Comparison of ENCODE assay signal across 13 mouse cellular contexts in genomic region chr7:113768174-113768935, GRCm38 (mm10). TPM values are rescaled to one million over a fixed set of nuclear protein-coding genes. Genes with fewer than 3 reads are reported as not detected.
DNase-seq lines count a peak whose midpoint lies in the region; ATAC-seq and TF ChIP-seq lines count a peak whose summit lies in the region.
"Had no signal": no experiment of that assay in that cellular context is flagged by ENCODE, and none has a peak within 500 bp of the region (broad histone marks: within the 10 kb centered on the region; RNA-seq: fewer than 3 reads in every experiment).

No protein-coding gene starts in this region.

- H3K4me2 ChIP-seq in hindbrain, embryonic 11.5 days (replicated peaks; ENCODE audit: low read depth, low read length) = no peak overlapping the region
- H3K4me2 ChIP-seq in neural tube, embryonic 12.5 days (replicated peaks) = peak overlapping the region; percentile 95
- H3K4me2 ChIP-seq: liver, embryonic 11.5 days had no signal

- H3K27me3 ChIP-seq in heart, adult 2 months (ENCODE audit: control insufficient read depth, insufficient read depth, low read length) = peaks cover 3% of the 10 kb centered on the region; the same call in 1 of the 2 replicates
- H3K27me3 ChIP-seq in hindbrain, embryonic 11.5 days (ENCODE audit: control insufficient read depth, insufficient read depth, low read length) = peaks cover 30% of the 10 kb centered on the region
- H3K27me3 ChIP-seq in neural tube, embryonic 12.5 days (replicated peaks) = peaks cover 40% of the 10 kb centered on the region

- ATAC-seq in hindbrain, embryonic 11.5 days (ENCODE audit: low FRiP score) = no peak
- ATAC-seq in neural tube, embryonic 12.5 days (ENCODE audit: low FRiP score, low read depth) = no peak
- no peak for ATAC-seq in megakaryocyte-erythroid progenitor cell, adult 5-6 weeks (replicated peaks; ENCODE audit: low FRiP score, low TSS enrichment, poor library complexity, severe bottlenecking)

- H3K79me2 ChIP-seq in heart, adult 2 months (replicated peaks; ENCODE audit: control insufficient read depth, insufficient read depth, low read length) = no peaks in the 10 kb centered on the region

- WGBS in heart, adult 2 months = 62% methylated on average over 6 of the region's 6 CpGs
- WGBS in lung, adult 2 months = 51% methylated on average over 6 of the region's 6 CpGs
- 61% methylated on average over 6 of the region's 6 CpGs for WGBS in hindbrain, embryonic 11.5 days
- WGBS in neural tube, embryonic 12.5 days = 67% methylated on average over 6 of the region's 6 CpGs

- peaks cover 3% of the 10 kb centered on the region; the same call in 1 of the 2 replicates for H3K4me1 ChIP-seq in heart, adult 2 months (ENCODE audit: control insufficient read depth, insufficient read depth, low read length)
- H3K4me1 ChIP-seq in lung, adult 2 months (ENCODE audit: control insufficient read depth, insufficient read depth, low read length) = no peaks in the 10 kb centered on the region
- H3K4me1 ChIP-seq in hindbrain, embryonic 11.5 days (replicated peaks; ENCODE audit: control insufficient read depth, insufficient read depth, low read length) = peaks cover 3% of the 10 kb centered on the region; the same call in 1 of the 2 replicates
- H3K4me1 ChIP-seq in neural tube, embryonic 12.5 days = peaks cover 18% of the 10 kb centered on the region; the same call in 1 of the 2 replicates

- no peak overlapping the region for H3K27ac ChIP-seq in heart, adult 2 months
- H3K27ac ChIP-seq in hindbrain, embryonic 11.5 days (ENCODE audit: low read depth, low read length) = no peak overlapping the region
- no peak overlapping the region for H3K27ac ChIP-seq in neural tube, embryonic 12.5 days

- no peaks in the 10 kb centered on the region for H3K9me3 ChIP-seq in hindbrain, embryonic 11.5 days (ENCODE audit: control insufficient read depth, low read length)
- H3K9me3 ChIP-seq in neural tube, embryonic 12.5 days = peaks cover under 1% of the 10 kb centered on the region; the same call in 1 of the 2 replicates

- TF ChIP-seq EP300 in heart, adult 2 months (IDR thresholded peaks at IDR 0.05; ENCODE audit: insufficient read depth, low read depth, low read length) = 0 out of 2 replicates have a peak, but pooled peaks have one; percentile 12

- no peak for TF ChIP-seq POLR2A in heart, adult 2 months (IDR thresholded peaks at IDR 0.05; ENCODE audit: insufficient read depth, low read depth, low read length)
- no peak for TF ChIP-seq POLR2A in lung, adult 2 months (IDR thresholded peaks at IDR 0.05; ENCODE audit: borderline replicate concordance, extremely low read depth, low read depth, low read length)

- H3K9ac ChIP-seq in heart, adult 2 months (ENCODE audit: low read depth, low read length) = peak overlapping the region; percentile 33; the same call in 1 of the 2 replicates
- H3K9ac ChIP-seq in hindbrain, embryonic 11.5 days (ENCODE audit: low read depth, low read length) = no peak overlapping the region
- H3K9ac ChIP-seq in neural tube, embryonic 12.5 days = no peak overlapping the region

- H3K36me3 ChIP-seq in heart, adult 2 months (ENCODE audit: control insufficient read depth, insufficient read depth, low read length) = no peaks in the 10 kb centered on the region
- no peaks in the 10 kb centered on the region for H3K36me3 ChIP-seq in hindbrain, embryonic 11.5 days (ENCODE audit: control insufficient read depth, insufficient read depth, low read length)
- H3K36me3 ChIP-seq in neural tube, embryonic 12.5 days = no peaks in the 10 kb centered on the region

- no peak overlapping the region for H3K4me3 ChIP-seq in heart, adult 2 months
- H3K4me3 ChIP-seq in lung, adult 2 months (replicated peaks; ENCODE audit: extremely low read depth, low read depth, low read length) = peak overlapping the region; percentile 54
- H3K4me3 ChIP-seq in hindbrain, embryonic 11.5 days (ENCODE audit: low read depth, low read length) = peak overlapping the region; percentile 50; the same call in 1 of the 2 replicates
- peak overlapping the region; percentile 15; the same call in 1 of the 2 replicates for H3K4me3 ChIP-seq in neural tube, embryonic 12.5 days

- intact Hi-C loops in heart, adult 2 months (cut with DNase I) = loop anchor here (5.0 to 10.0 kb wide), 3 partner anchors 154 to 446 kb away; no protein-coding TSS in a partner anchor
- intact Hi-C loops in heart, postnatal 14 days (cut with DNase I) = loop anchor here (5.0 kb wide), 2 partner anchors 139 to 194 kb away; no protein-coding TSS in a partner anchor

- no peak for TF ChIP-seq CTCF in heart, adult 2 months (IDR thresholded peaks at IDR 0.05)
- no peak for TF ChIP-seq CTCF in lung, adult 2 months (IDR thresholded peaks at IDR 0.05; ENCODE audit: insufficient read depth, low read length)

- no peak for DNase-seq in heart, adult 2 months
- DNase-seq in heart, postnatal 14 days = no peak
- no peak for DNase-seq in lung, adult 2 months
- no peak for DNase-seq in lung, postnatal 14 days
- no peak for DNase-seq in hindbrain, embryonic 11.5 days (ENCODE audit: low spot score)
- DNase-seq in urinary bladder, postnatal 36 days (ENCODE audit: low spot score in 2 of 2) = no peak
- DNase-seq: gastrocnemius, postnatal 14 days; layer of hippocampus, adult 9-11 months; right cerebral cortex, postnatal 4 days had no signal

RNA-seq across cellular contexts. Expression of gene Spon1, which starts 2.6 kb away (rescaled TPM):
- 10 to 100 TPM; 11.5 to 11.8 TPM for total RNA-seq in heart, adult 2 months (2021)
- 8.3 and 10.4 TPM in 2 replicates for polyA plus RNA-seq in heart, adult 2 months (2012; rRNA removed)
- total RNA-seq in heart, postnatal 14 days (2021) = 10 to 100 TPM in 1 of 2 experiments, 1 to 10 TPM in 1; 9.0 to 13.1 TPM
- polyA plus RNA-seq in lung, adult 2 months (2012; rRNA removed) = 70.0 and 86.6 TPM in 2 replicates
- polyA plus RNA-seq in hindbrain, embryonic 11.5 days (2014; fragmentation: Nextera tagmentation; extraction: Ambion mirVana) = 47.7 and 72.3 TPM in 2 replicates
- polyA plus RNA-seq in neural tube, embryonic 12.5 days (2016; fragmentation: Nextera tagmentation; extraction: Ambion mirVana) = 85.9 and 86.4 TPM in 2 replicates
- total RNA-seq in megakaryocyte-erythroid progenitor cell, adult 5-6 weeks (2014; fragmentation: Nextera tagmentation) = not detected in 2 replicates
- total RNA-seq in megakaryocyte-erythroid progenitor cell, adult 5-6 weeks (2017) = not detected in 2 replicates
- total RNA-seq: common myeloid progenitor, adult 5-6 weeks had no signal
